Mouse (Mus musculus) liver, adult 2 months (tissue): ENCODE measurements at regions not wholly inside any gene's neighbourhood (a gene's known extent, or its start where the extent isn't known, plus 50 kb on each side); places are given as distances from the start of the nearest gene placed in this dataset.

Experiments
- DNase-seq: peaks from one replicate; pipeline ENCODE4 v3.0.0-alpha.2; 2011; ENCODE audit warnings: low read depth, low spot score; ENCODE audit errors: extremely low read depth
- H3K27ac ChIP-seq: fragments of 200-500 bp; replicated peaks from 2 replicates; pipeline ENCODE4 v1.5.1; 2012; ENCODE audit warnings: low read depth, mild to moderate bottlenecking, control low read depth, inconsistent platforms, low read length; ENCODE audit not compliant: insufficient read depth
- H3K27me3 ChIP-seq: fragments of 200-500 bp; 2 replicates; pipeline ENCODE4 v1.6.1; 2012; ENCODE audit warnings: mild to moderate bottlenecking, moderate library complexity, low read length, inconsistent platforms; ENCODE audit not compliant: control insufficient read depth, insufficient read depth
- H3K36me3 ChIP-seq: fragments of 200-500 bp; 2 replicates; pipeline ENCODE4 v1.6.1; 2012; ENCODE audit warnings: low read length, inconsistent platforms; ENCODE audit not compliant: control insufficient read depth, insufficient read depth
- H3K4me1 ChIP-seq: fragments of 200-500 bp; 2 replicates; pipeline ENCODE4 v1.6.1; 2011; ENCODE audit warnings: low read length; ENCODE audit not compliant: control insufficient read depth, insufficient read depth
- H3K4me3 ChIP-seq: fragments of 200-500 bp; 2 replicates; pipeline ENCODE4 v1.5.1; 2011; ENCODE audit warnings: low read depth, mild to moderate bottlenecking, control low read depth, low read length, moderate library complexity; ENCODE audit not compliant: insufficient read depth
- H3K79me2 ChIP-seq: fragments of 200-500 bp; 2 replicates; pipeline ENCODE4 v1.6.1; 2012; ENCODE audit warnings: inconsistent platforms, mild to moderate bottlenecking, low read length, moderate library complexity; ENCODE audit not compliant: control insufficient read depth, insufficient read depth
- H3K9ac ChIP-seq: fragments of 200-500 bp; 2 replicates; pipeline ENCODE4 v1.6.1; 2012; ENCODE audit warnings: low read depth, mild to moderate bottlenecking, control low read depth, inconsistent platforms, low read length
- CTCF ChIP-seq: fragments of 200-500 bp; IDR thresholded peaks from 2 replicates; pipeline ENCODE4 v1.5.1; 2011; ENCODE audit warnings: low read depth, low read length, control low read depth
- POLR2A ChIP-seq: fragments of 200-500 bp; IDR thresholded peaks from 2 replicates; pipeline ENCODE4 v1.6.1; 2011; ENCODE audit warnings: low read length, control low read depth; ENCODE audit not compliant: insufficient read depth; ENCODE audit errors: extremely low read depth
- WGBS: fragments of 180-500 bp; shearing (Covaris S2); methylation state at CpG from one replicate; pipeline ENCODE4 v1.1.7; 2018; 5-methylcytosine and 5-hydroxymethylcytosine counted together

DNA sequence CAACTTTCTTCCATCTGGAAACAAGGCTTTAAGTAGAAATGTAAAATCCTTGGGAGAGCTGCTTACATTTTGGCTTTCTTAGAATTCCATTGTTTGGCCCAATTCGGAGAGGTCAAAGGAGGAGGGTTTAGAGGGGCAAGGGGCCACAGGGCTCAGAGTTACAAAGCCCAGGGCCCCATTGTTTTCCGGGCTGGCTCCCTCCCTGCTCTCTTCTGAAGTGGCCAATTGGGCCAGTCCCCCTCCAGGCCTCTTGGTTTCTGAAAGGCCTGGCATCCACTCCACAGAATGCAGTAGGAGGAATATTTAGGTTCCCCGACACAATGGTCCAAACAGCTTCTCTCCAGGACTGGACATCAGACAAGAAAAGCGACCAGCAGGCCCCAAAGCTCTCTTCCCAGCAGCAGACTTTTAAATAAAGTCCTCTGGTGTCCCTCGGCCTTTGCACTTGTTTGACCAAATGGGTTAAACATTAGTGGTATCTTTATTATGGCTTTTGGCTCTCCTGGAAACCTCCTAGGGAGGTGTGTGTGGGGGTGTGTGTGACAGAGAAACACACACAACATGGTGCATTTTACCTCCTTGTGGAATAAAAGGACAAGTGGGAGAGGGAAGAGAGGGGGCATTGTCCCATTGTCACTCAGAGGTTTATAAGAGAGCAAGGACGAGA is 456.6 kb downstream of the Wdr11 start:
- no peak overlapping the region for H3K9ac ChIP-seq
- no peak for DNase-seq
- 34% methylated on average over 6 of the region's 6 CpGs for WGBS
- TF ChIP-seq POLR2A: no peak
- TF ChIP-seq CTCF: no peak
- H3K4me1 ChIP-seq: no peaks in the 10 kb centered on the region; the same call in 1 of the 2 replicates
- no peaks in the 10 kb centered on the region for H3K27me3 ChIP-seq
- H3K27ac ChIP-seq: no peak overlapping the region
- H3K36me3 ChIP-seq: no peaks in the 10 kb centered on the region
- no peak overlapping the region for H3K4me3 ChIP-seq
- no peaks in the 10 kb centered on the region for H3K79me2 ChIP-seq

DNA sequence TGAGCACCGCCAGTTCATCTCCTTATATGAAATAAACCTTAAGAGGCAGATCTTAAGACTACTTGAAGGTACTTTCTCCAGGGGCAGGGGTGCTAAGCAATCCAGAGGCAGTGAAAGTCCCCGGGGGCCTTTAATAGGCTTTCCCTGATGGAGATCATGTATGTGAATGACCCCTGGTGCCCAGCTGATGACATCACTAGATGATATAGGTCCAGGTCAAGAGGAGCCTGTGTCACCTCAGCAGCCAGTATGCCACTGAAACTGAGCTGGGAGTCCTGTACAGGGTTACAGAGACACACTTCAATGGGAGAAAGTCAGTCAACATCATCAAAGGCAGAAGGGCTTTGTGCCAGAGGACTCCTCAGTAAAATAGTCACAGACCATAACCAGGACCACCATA is 457.8 kb downstream of the Wdr11 start:
- TF ChIP-seq CTCF: no peak
- TF ChIP-seq POLR2A: no peak
- Histone ChIP-seq H3K9ac (no peak overlapping the region), H3K4me1 (no peaks in the 10 kb centered on the region; the same call in 1 of the 2 replicates), H3K4me3 (no peak overlapping the region), H3K27ac (no peak overlapping the region), H3K79me2 (no peaks in the 10 kb centered on the region), H3K27me3 (no peaks in the 10 kb centered on the region), H3K36me3 (no peaks in the 10 kb centered on the region)
- DNase-seq: no peak
- 85% methylated on average over 2 of the region's 2 CpGs for WGBS

DNA sequence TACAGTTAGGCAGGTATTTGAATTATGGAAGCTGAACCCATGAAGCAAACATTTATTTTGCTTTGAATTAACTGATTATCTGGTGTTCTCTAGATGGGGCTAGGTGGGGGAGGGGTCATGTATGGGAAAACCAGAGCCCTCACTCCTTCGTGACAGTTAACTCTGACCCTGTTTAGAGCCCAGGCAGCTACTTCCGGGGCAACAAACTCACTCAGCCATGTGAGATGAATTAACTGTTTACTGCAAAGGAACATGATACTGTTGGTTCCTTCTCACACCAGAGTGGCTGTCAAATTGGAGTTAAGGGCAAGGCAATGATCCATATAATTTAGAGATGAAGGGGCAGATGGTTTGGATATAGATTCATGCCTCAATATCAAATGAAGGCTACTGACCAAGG is 458.5 kb downstream of the Wdr11 start:
- H3K36me3 ChIP-seq: no peaks in the 10 kb centered on the region
- no peak overlapping the region for H3K4me3 ChIP-seq
- no peak overlapping the region for H3K9ac ChIP-seq
- no peaks in the 10 kb centered on the region; the same call in 1 of the 2 replicates for H3K4me1 ChIP-seq
- 24% methylated on average over 2 of the region's 2 CpGs for WGBS
- no peaks in the 10 kb centered on the region for H3K27me3 ChIP-seq
- TF ChIP-seq POLR2A (no peak), CTCF (no peak)
- H3K79me2 ChIP-seq: no peaks in the 10 kb centered on the region
- no peak for DNase-seq
- H3K27ac ChIP-seq: no peak overlapping the region

DNA sequence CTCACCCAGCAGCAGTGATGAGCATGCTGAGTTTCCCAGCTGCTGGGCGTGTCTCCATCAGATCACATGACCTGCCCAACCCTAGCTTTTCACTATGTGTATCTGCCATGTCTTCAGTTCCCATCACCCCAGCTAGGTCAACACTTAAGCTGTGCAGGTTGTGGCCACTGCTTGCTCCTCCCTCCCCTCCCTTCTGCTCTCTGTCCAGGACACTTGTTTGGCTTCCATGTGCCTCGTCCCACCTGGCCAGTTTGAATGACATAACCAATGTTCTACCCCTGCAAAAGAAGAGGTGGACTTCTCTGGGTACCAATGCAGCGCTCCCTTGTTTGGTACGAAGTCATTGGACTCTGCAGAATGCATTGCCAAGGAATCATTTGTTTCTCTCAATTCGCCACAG is 460.7 kb downstream of the Wdr11 start:
- no peaks in the 10 kb centered on the region for H3K36me3 ChIP-seq
- no peak overlapping the region for H3K9ac ChIP-seq
- H3K4me1 ChIP-seq: no peaks in the 10 kb centered on the region; the same call in 1 of the 2 replicates
- no peaks in the 10 kb centered on the region for H3K27me3 ChIP-seq
- 92% methylated on average over 5 of the region's 5 CpGs for WGBS
- H3K79me2 ChIP-seq: no peaks in the 10 kb centered on the region
- H3K4me3 ChIP-seq: no peak overlapping the region
- DNase-seq: no peak
- TF ChIP-seq POLR2A (no peak), CTCF (no peak)
- H3K27ac ChIP-seq: no peak overlapping the region

DNA sequence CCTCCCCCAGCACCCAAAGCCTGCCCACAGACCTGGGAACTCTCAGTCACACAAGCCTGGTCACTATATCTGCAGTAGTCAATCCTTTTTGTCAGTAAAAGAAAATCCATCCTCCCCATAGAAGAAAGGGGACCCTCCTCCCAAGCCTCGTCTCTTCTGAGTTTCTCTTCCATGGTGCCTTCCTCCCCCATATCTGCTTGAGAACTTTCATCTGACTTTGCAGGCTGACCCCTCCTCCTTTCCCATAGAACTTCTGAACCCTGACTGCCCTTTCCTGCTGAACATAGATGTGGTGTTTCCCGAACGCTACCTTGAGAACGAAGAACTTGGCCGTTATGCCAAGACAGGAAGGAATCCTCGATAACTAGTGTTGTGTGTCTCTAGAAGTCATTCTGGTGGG is 462.5 kb downstream of the Ate1 start:
- Histone ChIP-seq H3K36me3 (no peaks in the 10 kb centered on the region), H3K79me2 (no peaks in the 10 kb centered on the region), H3K4me3 (no peak overlapping the region), H3K27me3 (no peaks in the 10 kb centered on the region), H3K4me1 (peaks cover 6% of the 10 kb centered on the region), H3K27ac (no peak overlapping the region), H3K9ac (no peak overlapping the region)
- TF ChIP-seq POLR2A (no peak), CTCF (no peak)
- no peak for DNase-seq
- WGBS: 83% methylated on average over 6 of the region's 6 CpGs

DNA sequence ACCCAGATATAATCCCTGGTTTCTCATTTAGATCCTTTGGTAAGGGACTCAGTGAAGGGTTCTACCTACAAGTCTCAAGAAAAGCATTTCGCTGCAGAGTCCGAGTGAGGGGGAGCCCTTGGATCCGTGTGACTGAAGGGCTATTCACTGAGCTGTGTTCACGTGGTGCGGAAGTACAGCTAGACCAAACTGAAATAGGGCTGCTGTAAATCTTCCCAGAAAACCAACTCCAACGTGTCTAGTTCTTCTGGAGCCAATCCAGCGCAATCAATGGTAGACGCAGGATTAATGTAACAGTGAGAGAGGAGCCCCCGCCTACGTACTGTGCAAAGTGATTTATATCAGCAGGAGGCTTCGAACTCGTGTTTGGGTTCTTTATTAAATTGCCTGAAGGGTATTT is 461.9 kb downstream of the Ate1 start:
- TF ChIP-seq POLR2A (no peak), CTCF (no peak)
- H3K4me3 ChIP-seq: no peak overlapping the region
- no peak for DNase-seq
- H3K9ac ChIP-seq: no peak overlapping the region
- 90% methylated on average over 12 of the region's 12 CpGs for WGBS
- no peaks in the 10 kb centered on the region for H3K27me3 ChIP-seq
- no peaks in the 10 kb centered on the region for H3K79me2 ChIP-seq
- H3K27ac ChIP-seq: no peak overlapping the region
- H3K36me3 ChIP-seq: no peaks in the 10 kb centered on the region
- H3K4me1 ChIP-seq: peaks cover 6% of the 10 kb centered on the region
